Mouse (Mus musculus) heart, postnatal 0 days (tissue): ENCODE data around the gene Fam72a.

ENCODE experiments used
- CTCF ChIP-seq: IDR thresholded peaks from 2 replicates; pipeline ENCODE4 v1.5.1; 2016; ENCODE audit warnings: antibody characterized with exemption, control low read depth, low read depth
- EP300 ChIP-seq: IDR thresholded peaks from 2 replicates; pipeline ENCODE4 v1.6.1; 2016; ENCODE audit warnings: antibody characterized with exemption, low read depth

DNA sequence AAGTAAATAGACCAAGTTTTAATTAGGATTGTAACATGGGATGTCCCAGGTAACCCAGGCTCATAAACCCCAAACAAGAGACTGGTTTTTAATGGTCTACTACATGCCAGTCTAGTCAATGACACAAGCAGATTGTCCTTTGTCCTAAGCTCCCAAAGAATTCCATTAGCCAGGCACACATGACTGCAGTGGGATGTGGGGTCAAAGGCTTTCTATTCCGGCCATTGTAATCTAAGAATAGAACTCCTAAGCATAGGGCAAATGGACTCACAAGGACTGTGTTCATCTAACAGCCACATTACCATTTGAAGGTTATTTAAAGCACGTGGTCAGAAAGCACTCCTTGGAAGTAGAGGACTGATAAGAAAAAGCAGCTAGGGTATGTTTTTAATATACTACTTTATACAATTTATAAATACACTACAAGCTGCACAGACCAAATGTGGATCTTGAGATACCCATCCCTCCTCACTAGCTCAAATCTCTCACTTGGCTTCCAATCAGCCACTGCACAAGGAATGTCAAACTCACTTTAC lies 48.9 kb upstream of the Fam72a start:
- peak; percentile 63; the same call in 1 of the 2 replicates for TF ChIP-seq EP300
- no peak for TF ChIP-seq CTCF
